Mouse (Mus musculus) erythroblast, embryonic 14.5 days (primary cell): ENCODE results near the gene Rnpep.

Source experiments
- GATA1 ChIP-seq: IDR thresholded peaks from 2 replicates; pipeline ENCODE4 v1.6.1; 2012; ENCODE audit warnings: low read length, inconsistent platforms, mixed read lengths
- TAL1 ChIP-seq: IDR thresholded peaks from 3 replicates; pipeline ENCODE4 v1.6.1; 2012; ENCODE audit warnings: low read length, inconsistent platforms, mixed read lengths

- TF ChIP-seq GATA1 (no peak), TAL1 (no peak)
These were observed 25.3 kb downstream of the Rnpep start, which contains the start of gene Elf3 for GRCm38 (mm10) chr1:135258380-135259127.
